Mouse (Mus musculus) embryonic facial prominence, embryonic 14.5 days (tissue): ENCODE data around the gene Vmn1r86. TPM values are rescaled to one million over a fixed set of nuclear protein-coding genes. Genes with fewer than 3 reads are reported as not detected.
"Not testable (repeated sequence)": the region's sequence is repeated elsewhere in the genome, so short reads cannot be mapped to it uniquely, and the experiment has no call there.

Source experiments
- ATAC-seq: fragments of 200-750 bp; cut with Nextera tagmentation; 2 replicates; pipeline ENCODE4 v1.8.0; 2017; ENCODE audit warnings: low read depth, moderate number of reproducible peaks, moderate TSS enrichment
- DNase-seq: peaks from one replicate; pipeline ENCODE4 v3.0.0-alpha.2; 2015; ENCODE audit warnings: low spot score
- H3K27ac ChIP-seq: fragments of 300-500 bp; sonication (generic); replicated peaks from 2 replicates; pipeline ENCODE4 v1.5.1; 2014; ENCODE audit warnings: low read depth, mild to moderate bottlenecking, low read length, moderate library complexity
- H3K27me3 ChIP-seq: fragments of 300-500 bp; sonication (generic); replicated peaks from 2 replicates; pipeline ENCODE4 v1.6.1; 2014; ENCODE audit warnings: low read length; ENCODE audit not compliant: control insufficient read depth, insufficient read depth
- H3K36me3 ChIP-seq: fragments of 300-500 bp; sonication (generic); 2 replicates; pipeline ENCODE4 v1.6.1; 2014; ENCODE audit warnings: low read length, mixed read lengths; ENCODE audit not compliant: control insufficient read depth, insufficient read depth
- H3K4me1 ChIP-seq: fragments of 300-500 bp; sonication (generic); 2 replicates; pipeline ENCODE4 v1.6.1; 2014; ENCODE audit warnings: antibody characterized with exemption, low read length; ENCODE audit not compliant: control insufficient read depth, insufficient read depth
- H3K4me2 ChIP-seq: fragments of 300-500 bp; sonication (generic); 2 replicates; pipeline ENCODE4 v1.6.1; 2014; ENCODE audit warnings: low read depth, mild to moderate bottlenecking, low read length, moderate library complexity, mixed read lengths
- H3K4me3 ChIP-seq: fragments of 300-500 bp; sonication (generic); 2 replicates; pipeline ENCODE4 v1.5.1; 2014; ENCODE audit warnings: low read depth, mild to moderate bottlenecking, low read length
- H3K9ac ChIP-seq: fragments of 300-500 bp; sonication (generic); 2 replicates; pipeline ENCODE4 v1.6.1; 2014; ENCODE audit warnings: low read depth, mild to moderate bottlenecking, low read length, moderate library complexity, mixed read lengths
- H3K9me3 ChIP-seq: fragments of 300-500 bp; sonication (generic); 2 replicates; pipeline ENCODE4 v1.6.1; 2016; ENCODE audit warnings: low read length; ENCODE audit not compliant: control insufficient read depth
- WGBS: fragments of 180-500 bp; shearing (Covaris S2); extraction: QIAGEN DNeasy Blood & Tissue Kit; methylation state at CpG from one replicate; pipeline ENCODE4 v1.1.7; 2014; 5-methylcytosine and 5-hydroxymethylcytosine counted together
- polyA plus RNA-seq: library from polyadenylated mRNA; unstranded; fragments of >200 nt; fragmentation: Nextera tagmentation; extraction: Ambion mirVana; gene quantifications from 2 replicates; pipeline ENCODE4 v1.2.1, GENCODE M21; 2014

Vmn1r86 gene
- polyA plus RNA-seq, result not detected in 2 replicates

DNA sequence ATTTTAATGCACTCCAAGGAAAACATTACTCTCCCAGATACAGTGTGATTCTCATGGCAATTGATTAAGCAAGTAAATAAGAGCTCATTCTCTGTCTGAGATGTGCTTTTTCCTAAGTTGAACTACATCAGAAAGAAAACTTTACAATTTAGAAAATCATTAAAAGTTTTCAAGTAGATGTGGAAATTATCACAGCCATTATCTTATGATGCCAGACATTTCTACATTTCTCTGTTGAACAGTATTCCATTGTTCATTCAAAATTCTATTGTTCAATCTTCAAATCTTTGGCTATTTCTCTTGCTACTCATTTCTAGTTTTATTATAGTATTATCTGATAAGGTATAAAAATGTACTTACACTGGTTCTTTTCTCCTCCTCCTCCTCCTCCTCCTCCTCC, at the start of gene Vmn1r86:
Vmn1r86 (minus strand) TSS at position 101 of the 400 bp plus-strand sequence.
- DNase-seq (no peak), ATAC-seq (no peak)
- Histone ChIP-seq H3K4me2 (no peak within 1 kb of the TSS), H3K27me3 (no peaks in the 10 kb centered on the region), H3K9me3 (no peaks in the 10 kb centered on the region), H3K36me3 (no peaks in the 10 kb centered on the region), H3K27ac (no peak within 1 kb of the TSS), H3K9ac (no peak within 1 kb of the TSS), H3K4me1 (no peaks in the 10 kb centered on the region), H3K4me3 (no peak within 1 kb of the TSS)

DNA sequence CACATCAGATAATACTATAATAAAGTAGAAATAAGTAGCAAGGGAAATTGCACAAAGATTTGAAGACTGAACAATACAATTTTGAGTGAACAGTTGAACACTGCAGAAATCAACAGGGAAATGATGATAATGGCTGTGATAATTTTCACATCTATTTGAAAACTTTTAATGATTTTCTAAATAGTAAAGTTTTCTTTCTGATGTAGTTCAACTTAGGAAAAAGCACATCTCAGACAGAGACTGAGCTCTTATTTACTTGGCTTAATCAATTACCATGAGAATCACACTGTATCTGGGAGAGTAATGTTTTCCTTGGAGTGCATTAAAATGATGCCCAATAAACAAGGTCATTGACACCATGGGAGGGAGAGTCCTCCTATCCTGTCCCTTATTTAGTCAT, 39.6 kb upstream of the Vmn1r86 start, which contains the start of gene Vmn1r88:
Vmn1r88 (plus strand) TSS at position 301 of the 400 bp plus-strand sequence.
- ATAC-seq (no peak), DNase-seq (no peak)
- H3K27ac ChIP-seq, result no peak within 1 kb of the TSS
- H3K4me1 ChIP-seq, result no peaks in the 10 kb centered on the region
- H3K36me3 ChIP-seq, result no peaks in the 10 kb centered on the region
- H3K9ac ChIP-seq, result no peak within 1 kb of the TSS
- H3K27me3 ChIP-seq, result no peaks in the 10 kb centered on the region
- H3K9me3 ChIP-seq, result 0 out of 2 replicates have a peak, but pooled peaks cover under 1% of the 10 kb centered on the region
- H3K4me3 ChIP-seq, result no peak within 1 kb of the TSS
- no peak within 1 kb of the TSS for H3K4me2 ChIP-seq

GRCm38 (mm10) chr7:13140057-13140456, 20.3 kb upstream of the Vmn1r86 start, which contains the start of gene Vmn1r87:
TSS of gene Vmn1r87 (minus strand) at chr7:13140157.
- ATAC-seq, result no peak
- Histone ChIP-seq H3K9ac (no peak within 1 kb of the TSS), H3K9me3 (no peaks in the 10 kb centered on the region), H3K4me1 (no peaks in the 10 kb centered on the region), H3K27ac (no peak within 1 kb of the TSS), H3K4me2 (no peak within 1 kb of the TSS), H3K27me3 (no peaks in the 10 kb centered on the region), H3K4me3 (no peak within 1 kb of the TSS), H3K36me3 (no peaks in the 10 kb centered on the region)
- DNase-seq, result no peak
- 67% methylated on average over 1 of the region's 1 CpGs for WGBS

DNA sequence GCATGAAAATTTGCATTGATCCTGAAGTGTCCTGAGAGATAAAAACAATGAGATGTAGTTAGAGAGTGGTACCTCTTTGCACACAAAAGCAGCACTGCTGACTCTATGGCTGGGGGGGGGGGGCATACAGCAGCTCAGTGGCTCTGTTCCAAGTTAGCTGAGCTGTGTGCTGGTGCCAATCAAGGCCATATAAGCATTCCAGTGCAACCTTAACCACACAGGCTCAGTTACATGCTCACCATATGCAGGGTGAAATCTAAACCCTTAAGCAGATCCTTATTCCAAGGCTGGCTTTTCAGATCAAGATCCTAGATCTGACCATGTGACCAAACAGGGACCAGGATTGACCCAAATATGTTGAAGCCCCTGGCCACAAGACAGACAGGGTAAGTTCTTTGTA, 17.6 kb upstream of the Vmn1r86 start:
- peak; percentile 36 for DNase-seq
- H3K27me3 ChIP-seq, result no peaks in the 10 kb centered on the region
- H3K4me2 ChIP-seq, result no peak overlapping the region
- ATAC-seq, result peak; percentile 71; the same call in 1 of the 2 replicates
- no peak overlapping the region for H3K9ac ChIP-seq
- no peak overlapping the region for H3K27ac ChIP-seq
- H3K4me3 ChIP-seq, result no peak overlapping the region
- H3K36me3 ChIP-seq, result no peaks in the 10 kb centered on the region
- H3K9me3 ChIP-seq, result no peaks in the 10 kb centered on the region
- H3K4me1 ChIP-seq, result no peaks in the 10 kb centered on the region

- Histone ChIP-seq H3K27ac (no peak overlapping the region), H3K9me3 (no peaks in the 10 kb centered on the region), H3K9ac (no peak overlapping the region), H3K4me3 (no peak overlapping the region), H3K27me3 (no peaks in the 10 kb centered on the region), H3K4me1 (no peaks in the 10 kb centered on the region), H3K4me2 (no peak overlapping the region), H3K36me3 (no peaks in the 10 kb centered on the region)
- DNase-seq, result no peak
- no peak for ATAC-seq
- WGBS, result 82% methylated on average over 2 of the region's 2 CpGs
Observed at GRCm38 (mm10) chr7:13131856-13132255, 12.1 kb upstream of the Vmn1r86 start.

DNA sequence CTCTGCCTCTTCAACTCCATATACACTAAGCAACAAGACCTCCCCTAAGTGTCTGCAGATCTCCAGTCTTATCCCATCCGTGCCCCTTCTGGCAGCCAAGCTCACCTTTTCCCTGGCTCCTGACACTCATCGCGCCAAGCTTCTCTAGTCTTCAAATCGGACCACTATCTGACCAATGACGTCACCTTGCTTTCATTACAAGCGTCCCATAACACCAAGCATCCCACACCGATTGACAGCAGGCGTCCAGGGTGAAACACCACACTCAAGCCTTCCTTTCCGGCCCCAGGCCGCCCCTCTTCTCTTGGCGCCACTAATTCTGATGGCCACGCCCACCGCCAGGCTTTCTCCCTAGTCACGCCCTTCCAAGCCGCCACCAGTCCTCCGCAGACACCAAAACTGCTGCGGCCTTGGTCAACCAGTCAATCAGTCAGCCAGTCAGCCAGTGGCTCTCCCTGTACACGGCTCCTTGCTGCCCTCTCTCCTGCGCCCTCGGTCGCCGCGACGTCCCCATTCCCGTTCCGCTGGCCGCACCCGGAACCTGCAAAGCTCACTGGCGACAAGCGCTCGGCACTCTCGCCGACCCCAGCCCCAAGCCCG, 3.9 kb upstream of the Vmn1r86 start:
- not testable (repeated sequence) for H3K4me3 ChIP-seq, H3K4me1 ChIP-seq, H3K36me3 ChIP-seq, H3K27me3 ChIP-seq, H3K27ac ChIP-seq, DNase-seq, H3K9ac ChIP-seq, H3K9me3 ChIP-seq
- H3K4me2 ChIP-seq, result peak overlapping the region; percentile 45
- peak; percentile 78 for ATAC-seq
- 2% methylated on average over 10 of the region's 34 CpGs for WGBS

GRCm38 (mm10) chr7:13095073-13095472, 24.6 kb downstream of the Vmn1r86 start, which contains the start of gene Vmn1r85:
TSS of gene Vmn1r85 (minus strand) at chr7:13095173.
- Histone ChIP-seq H3K4me1 (no peaks in the 10 kb centered on the region), H3K9me3 (no peaks in the 10 kb centered on the region), H3K36me3 (no peaks in the 10 kb centered on the region), H3K4me2 (no peak within 1 kb of the TSS), H3K4me3 (no peak within 1 kb of the TSS), H3K9ac (no peak within 1 kb of the TSS), H3K27ac (no peak within 1 kb of the TSS), H3K27me3 (no peaks in the 10 kb centered on the region)
- DNase-seq (no peak), ATAC-seq (no peak)
- WGBS, result 53% methylated on average over 3 of the region's 3 CpGs

DNA sequence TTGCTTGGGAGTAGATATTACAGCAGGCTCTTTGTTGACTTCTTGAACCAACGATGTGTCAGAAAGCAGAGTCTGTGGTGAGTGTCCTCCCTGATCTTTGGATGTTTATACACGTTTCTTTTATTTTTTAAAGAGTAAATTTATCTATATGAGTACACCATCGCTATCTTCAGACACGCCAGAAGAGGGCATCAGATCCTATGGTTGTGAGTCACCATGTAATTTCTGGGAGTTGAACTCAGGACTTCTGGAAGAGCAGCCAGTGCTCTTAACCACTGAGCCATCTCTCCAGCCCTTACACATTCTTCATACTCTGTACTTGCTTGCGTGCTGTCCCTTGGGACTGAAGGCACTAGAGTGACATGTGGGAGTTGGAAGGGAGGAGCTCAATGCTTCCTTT, 47.4 kb downstream of the Vmn1r86 start:
- no peak overlapping the region for H3K4me3 ChIP-seq
- no peaks in the 10 kb centered on the region for H3K27me3 ChIP-seq
- H3K4me2 ChIP-seq, result no peak overlapping the region
- no peak overlapping the region for H3K9ac ChIP-seq
- H3K4me1 ChIP-seq, result no peaks in the 10 kb centered on the region
- ATAC-seq (no peak), DNase-seq (no peak)
- no peaks in the 10 kb centered on the region for H3K36me3 ChIP-seq
- no peaks in the 10 kb centered on the region for H3K9me3 ChIP-seq
- H3K27ac ChIP-seq, result no peak overlapping the region
- 48% methylated on average over 5 of the region's 5 CpGs for WGBS

GRCm38 (mm10) chr7:13063399-13063798, 56.3 kb downstream of the Vmn1r86 start:
- DNase-seq, H3K4me2 ChIP-seq, H3K4me1 ChIP-seq, H3K36me3 ChIP-seq, H3K9me3 ChIP-seq, H3K9ac ChIP-seq, ATAC-seq, H3K27ac ChIP-seq, H3K4me3 ChIP-seq, H3K27me3 ChIP-seq: not testable (repeated sequence)
- WGBS, result 46% methylated on average over 2 of the region's 2 CpGs
